Mouse (Mus musculus): ENCODE measurements around the gene Efhc1.

DNA sequence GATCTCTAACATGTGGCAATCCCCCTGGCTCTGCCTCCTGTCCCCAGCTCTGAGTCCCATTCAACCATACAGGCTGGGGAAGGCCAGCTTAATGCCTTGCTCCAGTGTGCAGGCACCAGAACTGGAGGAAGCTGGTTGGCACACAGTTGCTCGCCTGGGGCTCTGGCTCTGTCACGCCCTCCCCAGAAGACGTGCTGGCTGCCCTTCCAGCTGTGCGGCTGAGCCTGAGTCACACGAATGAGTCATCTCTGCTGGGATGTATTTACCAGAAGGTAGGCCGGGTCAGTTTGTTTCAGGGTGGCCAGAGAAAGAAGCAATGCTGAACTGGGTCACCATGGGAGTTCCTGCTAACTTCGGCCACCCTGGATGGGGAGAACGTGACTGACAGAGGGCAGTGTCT, 63.0 kb downstream of the Efhc1 start:
- TF ChIP-seq CTCF (IDR thresholded peaks at IDR 0.05; ENCODE audit: low read depth, low read length), result no peak
- no peak for TF ChIP-seq POLR2A (IDR thresholded peaks at IDR 0.05; ENCODE audit: borderline replicate concordance, low read depth, low read length)
